Mouse (Mus musculus) embryo, embryonic 11 days (tissue): ENCODE data around the gene Akap13.

Experiments used
- DNase-seq: peaks from one replicate; pipeline ENCODE4 v3.0.0-alpha.2; 2015

Gene Akap13

DNA sequence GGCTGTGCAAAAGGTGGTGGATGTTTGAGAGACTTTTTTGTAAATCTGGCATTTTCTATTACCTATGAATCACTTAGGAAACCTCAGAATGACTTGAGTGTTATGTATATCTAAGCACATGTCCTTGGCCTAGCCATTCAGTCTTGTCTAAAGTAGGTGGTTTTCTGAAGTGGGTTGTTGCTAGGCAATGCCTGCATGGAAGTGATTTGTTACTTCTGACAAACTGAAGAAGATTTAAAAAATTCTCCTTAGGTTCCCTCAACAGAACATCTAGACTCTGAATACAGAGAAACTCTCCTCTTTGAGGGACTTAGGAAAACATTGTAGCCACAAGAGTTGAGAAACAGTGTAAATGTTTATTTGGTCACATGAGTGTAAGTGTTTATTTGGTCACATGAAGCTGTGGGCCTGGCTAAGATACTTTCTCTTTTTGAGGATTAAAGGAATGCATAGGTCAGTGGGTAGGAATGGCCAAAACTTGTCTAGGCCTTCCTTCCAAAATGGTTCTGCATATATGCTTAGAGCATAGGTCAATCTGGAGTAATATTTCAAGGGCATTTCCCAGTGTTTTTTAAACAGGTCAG lies 8.3 kb downstream of the Akap13 start:
- DNase-seq = no peak

GRCm38 (mm10) chr7:75467791-75468190 lies 12.5 kb downstream of the Akap13 start:
- DNase-seq = no peak

DNA sequence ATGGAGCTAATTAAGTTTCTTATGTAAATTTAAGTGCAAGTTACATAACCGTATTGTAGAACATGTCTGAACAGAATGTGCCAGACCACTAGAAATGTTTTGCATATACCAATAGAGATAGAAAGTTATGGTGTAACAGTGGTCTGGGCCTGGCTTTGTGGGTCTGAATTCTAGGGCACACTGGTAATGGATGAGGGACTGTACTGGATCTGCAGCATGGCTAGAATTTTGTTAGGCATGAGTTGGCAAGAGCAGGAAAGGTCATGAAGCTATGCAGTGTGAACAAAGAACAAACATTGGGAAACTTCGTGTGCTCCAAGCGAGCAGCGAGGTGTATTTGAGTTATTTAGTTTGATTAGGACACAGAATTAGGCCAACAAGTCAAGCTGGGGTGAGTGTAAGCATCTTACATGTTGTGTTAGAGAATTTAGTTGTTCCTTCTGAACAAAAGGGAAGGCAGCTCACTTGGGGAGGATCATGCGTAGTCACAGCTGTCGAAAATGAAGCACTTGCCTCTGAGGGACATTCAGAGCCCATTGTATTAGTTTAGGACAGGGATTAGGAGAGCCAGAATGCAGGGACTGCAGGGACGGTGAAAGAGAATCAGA lies 15.1 kb downstream of the Akap13 start:
- peak; percentile 18 for DNase-seq

DNA sequence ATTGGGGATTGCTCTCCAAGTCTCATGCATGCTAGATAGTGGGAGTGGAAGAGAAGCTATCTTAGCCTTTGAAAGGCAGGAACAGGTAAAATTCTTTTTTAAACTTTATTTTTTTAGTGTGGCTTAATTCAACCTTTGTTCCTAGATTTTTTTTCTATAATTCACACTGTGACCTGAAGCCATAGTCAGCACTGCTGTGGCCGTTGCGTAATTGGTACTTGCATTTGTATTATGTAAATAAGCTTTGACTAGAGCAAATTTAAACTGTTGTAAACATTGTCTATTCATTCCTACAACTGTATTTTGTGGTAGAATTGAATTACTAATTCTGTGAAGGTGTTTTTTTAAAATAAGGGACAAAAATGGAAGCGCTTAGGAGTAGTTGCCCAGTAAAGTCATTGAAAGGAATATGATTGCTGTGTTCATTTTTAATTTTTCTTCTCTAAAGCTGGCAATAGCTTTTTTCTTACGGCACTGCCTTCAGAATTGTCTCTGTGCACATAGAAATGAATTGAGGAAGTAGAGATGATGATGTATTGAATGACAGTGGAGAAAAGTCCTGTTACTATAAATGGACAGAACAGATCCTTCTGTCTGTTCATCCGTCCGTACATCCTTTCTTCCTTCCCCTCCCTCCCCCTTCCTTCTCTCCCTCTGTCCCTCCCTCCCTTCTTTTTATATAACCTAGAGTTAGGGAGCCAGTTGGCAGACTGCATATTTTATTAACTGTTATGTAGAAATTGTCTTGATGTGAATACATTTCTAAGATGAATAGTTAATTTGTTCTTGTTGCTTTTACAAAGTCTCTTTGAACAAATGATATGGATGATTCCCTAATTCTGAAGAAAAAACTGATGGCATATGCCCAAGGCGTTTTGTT lies 17.2 kb downstream of the Akap13 start:
- DNase-seq = no peak

DNA sequence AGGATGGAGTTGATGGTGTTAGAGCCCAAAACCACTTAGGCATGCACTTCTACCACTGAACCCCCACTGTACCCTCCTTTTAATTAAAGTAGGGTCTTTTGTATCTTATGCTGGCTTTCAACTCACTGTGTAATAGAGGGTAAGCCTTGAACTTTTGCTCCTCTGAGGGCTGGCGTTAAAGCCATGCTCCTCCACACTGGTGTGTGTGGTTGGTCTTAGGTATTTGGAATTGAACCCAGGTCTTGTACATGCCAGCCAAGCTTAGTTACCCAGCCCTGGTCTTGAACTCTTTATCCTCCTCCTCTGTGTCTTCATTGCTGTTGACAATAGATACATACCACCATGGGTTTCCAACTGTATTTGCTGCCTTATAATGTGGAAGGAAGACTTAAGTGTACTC lies 18.0 kb downstream of the Akap13 start:
- no peak for DNase-seq

GRCm38 (mm10) chr7:75474064-75474463 lies 18.7 kb downstream of the Akap13 start:
- DNase-seq = no peak

GRCm38 (mm10) chr7:75474564-75475150 lies 19.3 kb downstream of the Akap13 start:
- no peak for DNase-seq

DNA sequence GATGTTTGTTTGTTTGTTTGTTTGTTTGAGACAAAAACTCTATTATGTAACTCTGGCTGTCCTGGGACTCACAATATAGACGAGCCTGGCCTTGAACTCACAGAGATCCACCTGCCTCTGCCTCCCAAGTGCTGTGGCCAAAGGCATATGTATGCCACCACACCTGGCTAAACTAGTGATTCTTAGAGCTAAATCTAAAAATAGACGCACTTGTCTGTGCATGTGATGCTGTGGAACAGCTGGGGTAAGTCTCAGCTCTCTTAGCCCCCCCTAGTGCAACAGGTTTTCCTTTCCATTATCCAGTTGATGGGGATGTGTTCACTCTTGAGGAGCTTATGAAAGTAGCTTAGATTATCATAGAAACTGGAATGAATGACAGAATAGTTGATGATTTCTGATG lies 22.7 kb downstream of the Akap13 start:
- no peak for DNase-seq

DNA sequence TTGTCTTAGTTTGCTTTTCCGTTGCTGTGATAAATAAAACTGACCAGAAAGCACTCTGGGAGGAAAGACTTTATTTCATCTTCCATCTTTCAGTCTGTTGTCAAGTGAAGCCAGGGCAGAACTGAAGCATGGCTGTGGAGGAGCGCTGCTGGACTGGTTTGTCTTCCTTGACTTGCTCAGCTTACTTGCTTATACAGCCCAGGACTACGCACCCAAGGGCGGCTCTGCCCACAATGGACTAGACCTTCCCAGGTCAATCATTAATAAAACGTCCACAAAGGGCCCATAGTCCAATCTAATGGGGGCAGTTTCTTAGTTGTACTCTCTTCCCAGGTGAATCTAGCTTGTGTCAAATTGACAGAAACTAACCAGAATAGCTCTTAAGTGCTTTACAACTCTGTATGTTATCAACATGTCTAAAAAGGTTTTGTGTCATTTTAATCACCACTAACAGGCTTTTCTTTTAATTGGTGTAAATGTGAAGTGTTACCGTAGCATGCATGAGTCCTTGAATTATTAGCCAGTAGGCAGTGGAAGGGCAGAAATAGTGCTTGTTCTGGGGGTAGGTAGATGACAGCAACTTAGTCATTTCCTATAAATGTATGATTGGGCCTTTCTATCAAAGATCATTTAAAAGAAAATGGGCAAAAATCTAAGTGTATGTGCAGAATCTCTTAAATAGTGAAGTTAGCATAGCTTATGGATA lies 25.5 kb downstream of the Akap13 start:
- DNase-seq = no peak

DNA sequence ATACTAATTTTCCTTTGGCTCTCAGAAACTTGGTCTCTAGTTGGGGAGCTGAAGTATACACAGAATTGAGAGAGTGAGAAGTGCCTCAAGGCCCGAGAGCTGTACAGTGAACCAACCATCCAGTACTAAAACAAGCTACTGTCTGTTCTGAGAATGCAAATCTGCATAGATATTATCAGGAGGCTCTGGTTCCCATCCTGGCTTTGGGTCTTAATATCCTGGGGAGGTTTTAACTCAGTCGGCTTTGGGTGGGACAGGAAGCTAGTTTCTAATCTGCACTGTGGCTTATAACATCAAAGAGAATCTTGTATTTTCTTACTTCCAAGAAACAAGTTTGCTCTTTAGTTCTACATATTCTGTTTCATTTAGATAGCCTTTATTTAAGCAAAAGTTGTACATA lies 30.7 kb downstream of the Akap13 start:
- no peak for DNase-seq

GRCm38 (mm10) chr7:75495941-75496441 lies 40.7 kb downstream of the Akap13 start:
- no peak for DNase-seq

GRCm38 (mm10) chr7:75498627-75499026 lies 43.3 kb downstream of the Akap13 start:
- DNase-seq = no peak

GRCm38 (mm10) chr7:75499271-75499670 lies 43.9 kb downstream of the Akap13 start:
- DNase-seq = no peak

DNA sequence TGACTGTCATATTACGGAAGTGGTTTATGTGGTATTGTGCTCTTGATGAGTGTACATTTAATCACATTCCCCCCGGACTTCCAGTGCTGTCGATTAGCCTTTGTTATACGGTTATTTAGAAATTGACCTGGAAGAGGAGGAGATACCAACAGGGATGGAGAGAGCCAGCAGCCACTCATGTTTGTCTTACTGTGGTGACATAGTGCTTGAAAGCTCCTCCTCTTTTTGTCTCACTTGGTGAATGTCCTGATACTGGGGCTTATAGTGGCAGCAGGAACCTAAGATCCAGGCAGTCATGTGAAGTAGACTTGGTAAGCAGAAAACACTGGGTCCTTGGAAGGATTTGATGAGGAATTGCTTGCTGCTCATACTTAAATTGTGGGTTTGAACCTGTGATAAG lies 44.8 kb downstream of the Akap13 start:
- no peak for DNase-seq

GRCm38 (mm10) chr7:75500793-75501192 lies 45.5 kb downstream of the Akap13 start:
- DNase-seq = no peak

GRCm38 (mm10) chr7:75504524-75504923 lies 49.2 kb downstream of the Akap13 start:
- DNase-seq = no peak

GRCm38 (mm10) chr7:75506628-75507027 lies 51.3 kb downstream of the Akap13 start:
- DNase-seq = no peak

- no peak for DNase-seq
Observed at GRCm38 (mm10) chr7:75509085-75509873, 53.9 kb downstream of the Akap13 start.

- no peak for DNase-seq
Observed at GRCm38 (mm10) chr7:75515472-75515871, 60.1 kb downstream of the Akap13 start.

GRCm38 (mm10) chr7:75516716-75517619 lies 61.6 kb downstream of the Akap13 start:
- no peak for DNase-seq

- peak; percentile 21 for DNase-seq
Observed at GRCm38 (mm10) chr7:75520531-75520930, 65.2 kb downstream of the Akap13 start.
